Mouse (Mus musculus) E14TG2a.4 (cell line): ENCODE measurements around the gene Grm2.

Source experiments
- CTCF ChIP-seq: conservative IDR thresholded peaks from 2 replicates; pipeline ENCODE4 v1.5.1; 2014; ENCODE audit warnings: low read length
- POU5F1 ChIP-seq: IDR thresholded peaks from 2 replicates; pipeline ENCODE4 v1.6.1; 2014; ENCODE audit warnings: low read length, borderline replicate concordance

- no peak for TF ChIP-seq CTCF
- TF ChIP-seq POU5F1 = no peak
These were observed 45.2 kb downstream of the Grm2 start for GRCm38 (mm10) chr9:106610727-106611126.
